Mouse (Mus musculus) lung, adult 2 months (tissue): Measurements from ENCODE around the gene Gstp1. TPM values are rescaled to one million over a fixed set of nuclear protein-coding genes. Genes with fewer than 3 reads are reported as not detected.

Source experiments
- DNase-seq: peaks from one replicate; pipeline ENCODE4 v3.0.0; 2022
- H3K4me1 ChIP-seq: fragments of 200-500 bp; 2 replicates; pipeline ENCODE4 v1.6.1; 2011; ENCODE audit warnings: low read length; ENCODE audit not compliant: control insufficient read depth, insufficient read depth
- H3K4me3 ChIP-seq: fragments of 200-500 bp; replicated peaks from 2 replicates; pipeline ENCODE3; 2011; ENCODE audit warnings: low read depth, mild to moderate bottlenecking, control low read depth, low read length; ENCODE audit errors: extremely low read depth
- CTCF ChIP-seq: fragments of 200-500 bp; IDR thresholded peaks from 2 replicates; pipeline ENCODE4 v1.5.1; 2011; ENCODE audit warnings: mild to moderate bottlenecking, low read length, control low read depth; ENCODE audit not compliant: insufficient read depth
- POLR2A ChIP-seq: fragments of 200-500 bp; IDR thresholded peaks from 2 replicates; pipeline ENCODE4 v1.6.1; 2011; ENCODE audit warnings: low read depth, mild to moderate bottlenecking, control low read depth, low read length, borderline replicate concordance; ENCODE audit errors: extremely low read depth
- WGBS: fragments of 180-500 bp; shearing (Covaris S2); methylation state at CpG from one replicate; pipeline ENCODE4 v1.1.7; 2018; 5-methylcytosine and 5-hydroxymethylcytosine counted together
- polyA plus RNA-seq: library from polyadenylated mRNA; depleted of rRNA; stranded (reverse); fragments of >200 nt; gene quantifications from 2 replicates; pipeline ENCODE4 v1.2.3, GENCODE M21; 2012

Gene Gstp1
- polyA plus RNA-seq, 1 experiment: 656 TPM

- DNase-seq: peak; percentile 97
- TF ChIP-seq POLR2A (peak; percentile 85; the same call in 1 of the 2 replicates), CTCF (peak; percentile 78)
- H3K4me1 ChIP-seq: peaks cover 5% of the 10 kb centered on the region
- under 1% methylated on average over 64 of the region's 64 CpGs for WGBS
- H3K4me3 ChIP-seq: peak within 1 kb of the TSS; percentile 97
Measured at GRCm38 (mm10) chr19:4000119-4000900, 37.5 kb downstream of the Gstp1 start, which contains the start of the genes Nudt8 and Gm49405. TSS of gene Nudt8 (plus strand) at chr19:4000580. TSS of gene Gm49405 (plus strand) at chr19:4000626.

DNA sequence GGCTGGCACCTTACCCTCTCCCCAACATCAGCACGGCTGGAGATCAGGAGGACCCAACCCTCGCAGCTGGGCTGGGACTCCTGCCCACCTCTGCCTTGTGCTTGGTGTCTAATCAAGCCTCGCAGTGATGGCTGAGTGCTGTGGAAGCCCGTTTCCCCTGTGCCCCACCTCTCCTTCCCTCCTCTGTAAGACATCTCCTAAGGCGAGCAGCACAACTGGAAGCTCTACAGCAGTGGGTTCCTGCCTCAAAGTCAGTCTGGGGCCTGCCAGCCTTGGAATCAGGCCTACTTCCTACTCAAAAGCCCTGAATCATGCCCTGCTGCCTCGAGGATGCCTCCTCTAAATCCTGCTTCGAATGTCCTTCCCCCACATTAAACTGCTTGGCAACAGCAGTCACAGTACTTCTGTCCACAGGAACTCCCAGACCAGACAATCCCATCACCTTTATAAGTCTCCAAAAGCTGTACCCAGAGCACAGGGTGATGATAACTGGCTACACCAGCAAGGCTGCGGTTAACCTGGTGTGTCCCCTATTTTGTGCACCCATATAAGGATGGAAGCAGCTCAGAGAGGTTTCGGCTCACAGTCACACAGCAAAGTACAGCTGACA is 38.6 kb downstream of the Gstp1 start:
- no peak overlapping the region for H3K4me3 ChIP-seq
- 78% methylated on average over 9 of the region's 9 CpGs for WGBS

GRCm38 (mm10) chr19:3998335-3998734 is 39.5 kb downstream of the Gstp1 start:
- DNase-seq: no peak
- WGBS: 74% methylated on average over 8 of the region's 8 CpGs
- Histone ChIP-seq H3K4me1 (peaks cover 5% of the 10 kb centered on the region), H3K4me3 (no peak overlapping the region)
- no peak for TF ChIP-seq POLR2A
- TF ChIP-seq CTCF: no peak

More for the DNA sequence above, 38.6 kb downstream of the Gstp1 start:
- peaks cover 5% of the 10 kb centered on the region for H3K4me1 ChIP-seq
- TF ChIP-seq CTCF: no peak
- DNase-seq: no peak

DNA sequence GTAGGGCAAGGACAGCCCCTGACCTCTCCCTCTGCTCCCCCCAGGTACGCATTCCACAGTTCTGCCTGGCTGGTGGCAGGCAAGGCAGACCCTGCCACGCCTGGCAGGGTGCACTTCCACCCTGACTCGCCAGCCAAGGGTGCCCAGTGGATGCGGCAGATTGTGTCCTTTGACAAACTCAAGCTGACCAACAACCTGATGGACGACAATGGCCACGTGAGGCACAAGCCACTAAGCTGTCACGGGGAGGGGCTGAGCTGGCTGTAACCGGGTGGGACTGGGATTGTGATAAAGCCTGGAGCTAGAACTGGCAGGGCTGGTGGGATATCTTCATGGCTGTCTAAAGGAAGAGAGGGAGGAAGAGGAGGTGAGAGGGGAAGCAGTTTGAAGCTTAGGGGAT is 40.6 kb downstream of the Gstp1 start:
- no peak for TF ChIP-seq CTCF
- TF ChIP-seq POLR2A: no peak
- H3K4me3 ChIP-seq: no peak overlapping the region
- WGBS: 56% methylated on average over 8 of the region's 8 CpGs
- peaks cover 5% of the 10 kb centered on the region for H3K4me1 ChIP-seq
- no peak for DNase-seq

DNA sequence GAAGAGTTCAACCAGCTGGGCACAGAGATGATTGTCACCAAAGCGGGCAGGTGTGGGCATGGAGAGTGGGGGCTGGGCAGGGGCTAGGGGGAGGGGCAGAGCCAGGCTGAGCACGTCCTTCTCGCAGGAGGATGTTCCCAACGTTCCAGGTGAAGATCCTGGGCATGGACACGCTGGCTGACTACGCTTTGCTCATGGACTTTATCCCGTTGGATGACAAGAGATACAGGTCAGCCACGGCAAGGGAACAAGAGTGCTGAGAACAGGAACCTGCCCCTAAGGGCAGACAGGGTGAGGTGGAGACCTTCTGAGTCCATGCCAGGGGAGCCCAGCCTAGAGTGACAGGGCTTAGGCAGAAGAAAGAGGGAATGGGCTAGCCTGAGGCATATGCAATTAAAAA is 41.0 kb downstream of the Gstp1 start:
- TF ChIP-seq POLR2A: no peak
- no peak for TF ChIP-seq CTCF
- no peak for DNase-seq
- peaks cover 5% of the 10 kb centered on the region for H3K4me1 ChIP-seq
- 86% methylated on average over 8 of the region's 8 CpGs for WGBS
- H3K4me3 ChIP-seq: no peak overlapping the region

DNA sequence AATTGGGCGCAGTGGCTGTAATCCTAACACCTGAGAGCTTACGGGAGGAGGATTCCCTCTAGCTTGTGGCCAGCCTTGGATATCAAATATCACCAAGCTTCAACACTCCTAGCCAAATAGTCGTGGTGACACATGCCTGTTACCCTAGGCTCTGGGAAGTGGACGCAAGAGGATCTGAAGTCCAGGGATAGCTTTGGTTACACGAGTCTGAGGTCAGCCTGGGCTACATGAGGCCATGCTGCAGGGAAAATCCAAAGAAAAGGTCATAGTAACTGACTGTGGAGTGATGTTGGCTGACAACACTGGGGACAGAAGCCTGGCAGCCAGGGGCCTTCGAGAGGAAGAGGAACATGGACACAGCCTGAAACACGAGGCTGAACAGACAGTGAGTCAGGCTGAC is 41.7 kb downstream of the Gstp1 start:
- TF ChIP-seq CTCF (no peak), POLR2A (no peak)
- DNase-seq: no peak
- 58% methylated on average over 7 of the region's 7 CpGs for WGBS
- no peak overlapping the region for H3K4me3 ChIP-seq
- peaks cover 4% of the 10 kb centered on the region for H3K4me1 ChIP-seq

DNA sequence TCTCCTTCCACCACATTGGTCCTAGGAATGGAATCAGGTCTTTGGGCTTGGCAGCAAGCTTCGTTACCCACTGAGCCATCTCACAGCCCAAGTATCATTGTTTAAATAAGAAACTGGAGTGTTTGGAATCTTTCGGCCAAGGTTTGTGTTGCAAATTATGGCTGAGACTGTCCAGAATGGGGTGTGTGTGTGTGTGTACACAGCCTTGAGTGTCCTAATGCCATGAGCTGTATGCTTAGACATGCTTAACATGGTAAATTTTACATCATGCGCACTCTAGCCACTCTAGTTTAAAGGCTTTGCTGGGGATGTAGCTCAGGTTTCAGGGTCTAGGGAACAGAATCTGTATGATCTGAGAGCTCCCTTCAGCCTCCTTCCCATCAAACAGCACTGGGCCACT is 42.3 kb downstream of the Gstp1 start:
- 71% methylated on average over 3 of the region's 3 CpGs for WGBS

DNA sequence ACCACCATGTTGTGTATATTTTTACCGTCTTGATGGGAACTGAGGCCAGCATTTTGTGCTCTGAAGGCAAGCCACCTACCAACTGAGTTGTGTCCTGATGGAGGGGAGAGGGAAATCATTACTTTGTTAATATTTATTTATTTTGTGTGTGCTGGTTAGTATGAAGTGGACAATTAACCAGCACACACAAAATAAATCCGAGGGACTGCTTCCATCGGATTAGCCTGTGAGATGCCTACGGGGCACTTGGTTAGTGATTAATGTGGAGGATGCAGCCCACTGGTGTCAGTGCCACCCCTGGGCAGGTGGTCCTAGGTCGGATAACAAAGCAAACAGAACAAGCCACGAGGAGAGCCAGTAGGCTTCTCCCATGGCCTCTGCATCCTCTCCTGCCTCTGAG is 42.9 kb downstream of the Gstp1 start:
- Histone ChIP-seq H3K4me1 (no peaks in the 10 kb centered on the region; the same call in 1 of the 2 replicates), H3K4me3 (no peak overlapping the region)
- 50% methylated on average over 6 of the region's 6 CpGs for WGBS
- DNase-seq: no peak
- TF ChIP-seq CTCF: no peak
- TF ChIP-seq POLR2A: no peak

More for the DNA sequence above, 42.3 kb downstream of the Gstp1 start:
- Histone ChIP-seq H3K4me1 (no peaks in the 10 kb centered on the region; the same call in 1 of the 2 replicates), H3K4me3 (no peak overlapping the region)
- no peak for DNase-seq
- TF ChIP-seq CTCF: no peak
- no peak for TF ChIP-seq POLR2A

DNA sequence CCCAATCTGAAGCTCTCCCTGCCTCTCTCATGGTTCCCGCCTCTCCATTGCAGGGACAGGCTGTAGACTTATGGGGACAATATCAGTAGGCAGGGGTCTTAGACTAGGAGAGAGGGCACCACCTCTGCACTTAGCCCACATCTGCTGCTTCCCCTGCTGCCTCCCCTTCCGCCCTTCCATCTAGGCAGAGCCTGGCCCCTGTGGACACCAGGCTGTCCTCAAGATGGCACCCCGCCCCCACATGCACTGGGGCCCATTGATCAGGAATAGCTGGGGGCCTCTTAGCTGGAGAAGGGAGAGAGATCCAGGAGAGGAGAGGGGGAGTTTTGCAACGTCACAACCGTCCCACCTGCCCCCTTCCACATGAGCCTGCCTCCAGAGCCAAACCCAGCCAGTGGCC is 45.4 kb downstream of the Gstp1 start, which contains the start of gene Tbx10:
Tbx10 (plus strand) TSS at position 337 of the 400 bp plus-strand sequence.
- 55% methylated on average over 5 of the region's 5 CpGs for WGBS
- TF ChIP-seq CTCF (no peak), POLR2A (no peak)
- no peak for DNase-seq

More for the DNA sequence above, 45.4 kb downstream of the Gstp1 start, which contains the start of gene Tbx10:
- Histone ChIP-seq H3K4me1 (no peaks in the 10 kb centered on the region; the same call in 1 of the 2 replicates), H3K4me3 (no peak within 1 kb of the TSS)
